Mouse (Mus musculus): ENCODE data around the gene Spn.

- TF ChIP-seq CTCF (conservative IDR thresholded peaks at IDR 0.05; ENCODE audit: low read length) (no peak), NANOG (IDR thresholded peaks at IDR 0.05; ENCODE audit: borderline replicate concordance, low read length) (no peak), POU5F1 (IDR thresholded peaks at IDR 0.05; ENCODE audit: borderline replicate concordance, low read length) (no peak)
Observed at GRCm38 (mm10) chr7:127116331-127116935, 21.2 kb downstream of the Spn start.

All from E14TG2a.4 (cell line).